Mouse (Mus musculus) CH12.LX (cell line): ENCODE measurements around the gene Hist2h3c1. TPM values are rescaled to one million over a fixed set of nuclear protein-coding genes. Genes with fewer than 3 reads are reported as not detected.
A peak's percentile ranks its signal among the peaks of the same experiment; 100 is the strongest.

Experiments
- DNase-seq: peaks from one replicate; pipeline ENCODE4 v3.0.0-alpha.2; 2013; ENCODE audit errors: extremely low read depth
- H3K27ac ChIP-seq: 2 replicates; pipeline ENCODE4 v1.5.1; 2012; ENCODE audit warnings: low read depth, mild to moderate bottlenecking, control low read depth, moderate library complexity; ENCODE audit not compliant: insufficient read depth
- H3K27me3 ChIP-seq: replicated peaks from 2 replicates; pipeline ENCODE3; 2012; ENCODE audit warnings: inconsistent platforms
- H3K36me3 ChIP-seq, 2 experiments: replicated peaks in 1 of 2; 2 replicates each; pipeline versions ENCODE3 to v1.6.1; 2012; ENCODE audit warnings: inconsistent platforms in 1 of 2, low read length in 1 of 2, mild to moderate bottlenecking in 1 of 2, mixed read lengths in 1 of 2, moderate library complexity in 1 of 2; ENCODE audit not compliant: control insufficient read depth in 1 of 2, insufficient read depth in 1 of 2
- H3K4me1 ChIP-seq, 2 experiments: 2 replicates each; pipeline ENCODE4 v1.6.1; 2012; ENCODE audit warnings: inconsistent platforms in 1 of 2, moderate library complexity in 1 of 2; ENCODE audit not compliant: insufficient read depth in 2 of 2, control insufficient read depth in 1 of 2
- H3K4me2 ChIP-seq: 2 replicates; pipeline ENCODE4 v1.6.1; 2012; ENCODE audit warnings: low read depth, mild to moderate bottlenecking, control low read depth; ENCODE audit not compliant: poor library complexity, insufficient read depth, severe bottlenecking
- H3K4me3 ChIP-seq, 3 experiments: fragments of 150-350 bp in 1 of 3; sonication (generic) in 1 of 3; replicated peaks in 1 of 3; 2 replicates each; pipeline versions ENCODE3 to v1.5.1; 2011 to 2012; ENCODE audit warnings: low read depth in 2 of 3, low read length in 2 of 3, mild to moderate bottlenecking in 2 of 3, moderate library complexity in 2 of 3, control low read depth in 1 of 3, improper control_type of control experiment in 1 of 3, inconsistent platforms in 1 of 3, mixed read lengths in 1 of 3; ENCODE audit not compliant: poor library complexity in 1 of 3
- H3K79me2 ChIP-seq: replicated peaks from 2 replicates; pipeline ENCODE4 v1.6.1; 2012; ENCODE audit warnings: mild to moderate bottlenecking, moderate library complexity; ENCODE audit not compliant: control insufficient read depth, poor library complexity, insufficient read depth, severe bottlenecking; ENCODE audit errors: extremely low read depth
- H3K9ac ChIP-seq: 2 replicates; pipeline ENCODE4 v1.6.1; 2012; ENCODE audit warnings: low read depth, mild to moderate bottlenecking, control low read depth, moderate library complexity; ENCODE audit not compliant: insufficient read depth
- H3K9me3 ChIP-seq: replicated peaks from 2 replicates; pipeline ENCODE3; 2012; ENCODE audit warnings: low read length, inconsistent platforms, mixed read lengths
- BHLHE40 ChIP-seq: IDR thresholded peaks from 2 replicates; pipeline ENCODE4 v1.6.1; 2011; ENCODE audit warnings: mild to moderate bottlenecking, low read depth, low read length, improper control_type of control experiment
- CHD2 ChIP-seq: IDR thresholded peaks from 2 replicates; pipeline ENCODE4 v1.6.1; 2011; ENCODE audit warnings: low read length, improper control_type of control experiment
- CTCF ChIP-seq, 2 experiments: IDR thresholded peaks in 1 of 2; conservative IDR thresholded peaks in 1 of 2; 2 replicates each; pipeline ENCODE4 v1.5.1; 2011 to 2012; ENCODE audit warnings: low read depth in 2 of 2, low read length in 2 of 2, improper control_type of control experiment in 1 of 2, inconsistent platforms in 1 of 2, mild to moderate bottlenecking in 1 of 2, moderate library complexity in 1 of 2
- ELF1 ChIP-seq: IDR thresholded peaks from 2 replicates; pipeline ENCODE4 v1.6.1; 2014; ENCODE audit warnings: low read depth, mild to moderate bottlenecking, inconsistent platforms, low read length, improper control_type of control experiment
- EP300 ChIP-seq: IDR thresholded peaks from 2 replicates; pipeline ENCODE4 v1.6.1; 2011; ENCODE audit warnings: low read length, improper control_type of control experiment
- ETS1 ChIP-seq: conservative IDR thresholded peaks from 2 replicates; pipeline ENCODE4 v1.6.1; 2012; ENCODE audit warnings: low read depth, mild to moderate bottlenecking, inconsistent platforms, low read length, improper control_type of control experiment, moderate library complexity
- GABPA ChIP-seq: IDR thresholded peaks from 2 replicates; pipeline ENCODE4 v1.6.1; 2012; ENCODE audit warnings: low read depth, low read length, improper control_type of control experiment, inconsistent platforms; ENCODE audit not compliant: insufficient replicate concordance
- HCFC1 ChIP-seq: IDR thresholded peaks from 2 replicates; pipeline ENCODE4 v1.6.1; 2012; ENCODE audit warnings: low read depth, mild to moderate bottlenecking, inconsistent platforms, low read length, improper control_type of control experiment
- KAT2A ChIP-seq: IDR thresholded peaks from 2 replicates; pipeline ENCODE4 v1.6.1; 2012; ENCODE audit warnings: low read length, improper control_type of control experiment, inconsistent platforms; ENCODE audit not compliant: insufficient replicate concordance
- MEF2A ChIP-seq: IDR thresholded peaks from 2 replicates; pipeline ENCODE4 v1.6.1; 2014; ENCODE audit warnings: low read depth, mild to moderate bottlenecking, inconsistent platforms, low read length, improper control_type of control experiment, borderline replicate concordance
- MXI1 ChIP-seq: IDR thresholded peaks from 2 replicates; pipeline ENCODE4 v1.6.1; 2011; ENCODE audit warnings: mild to moderate bottlenecking, low read depth, low read length, improper control_type of control experiment
- MYC ChIP-seq: IDR thresholded peaks from 2 replicates; pipeline ENCODE4 v1.6.1; 2011; ENCODE audit warnings: low read depth, mild to moderate bottlenecking, improper control_type of control experiment, low read length
- NELFE ChIP-seq: IDR thresholded peaks from 2 replicates; pipeline ENCODE4 v1.6.1; 2011; ENCODE audit warnings: low read depth, low read length, improper control_type of control experiment
- NRF1 ChIP-seq: IDR thresholded peaks from 2 replicates; pipeline ENCODE4 v1.6.1; 2014; ENCODE audit warnings: low read depth, mild to moderate bottlenecking, inconsistent platforms, low read length, improper control_type of control experiment, moderate library complexity
- POLR2A ChIP-seq: IDR thresholded peaks from 2 replicates; pipeline ENCODE4 v1.6.1; 2011; ENCODE audit warnings: low read depth, mild to moderate bottlenecking, improper control_type of control experiment, low read length
- POLR2AphosphoS2 ChIP-seq: IDR thresholded peaks from 2 replicates; pipeline ENCODE4 v1.6.1; 2011; ENCODE audit warnings: low read depth, low read length, improper control_type of control experiment
- RAD21 ChIP-seq: IDR thresholded peaks from 2 replicates; pipeline ENCODE4 v1.6.1; 2011; ENCODE audit warnings: low read depth, mild to moderate bottlenecking, low read length, improper control_type of control experiment, moderate library complexity
- RCOR1 ChIP-seq: conservative IDR thresholded peaks from 2 replicates; pipeline ENCODE4 v1.6.1; 2012; ENCODE audit warnings: low read depth, mild to moderate bottlenecking, inconsistent platforms, low read length, improper control_type of control experiment
- SIN3A ChIP-seq: IDR thresholded peaks from 2 replicates; pipeline ENCODE4 v1.6.1; 2012; ENCODE audit warnings: low read length, improper control_type of control experiment, inconsistent platforms
- TCF12 ChIP-seq: IDR thresholded peaks from 2 replicates; pipeline ENCODE4 v1.6.1; 2014; ENCODE audit warnings: low read depth, mild to moderate bottlenecking, inconsistent platforms, low read length, improper control_type of control experiment
- USF1 ChIP-seq: IDR thresholded peaks from 2 replicates; pipeline ENCODE4 v1.6.1; 2014; ENCODE audit warnings: low read depth, mild to moderate bottlenecking, inconsistent platforms, low read length, improper control_type of control experiment
- USF2 ChIP-seq: conservative IDR thresholded peaks from 2 replicates; pipeline ENCODE4 v1.6.1; 2011; ENCODE audit warnings: low read depth, low read length, improper control_type of control experiment
- ZC3H11A ChIP-seq: IDR thresholded peaks from 2 replicates; pipeline ENCODE4 v1.6.1; 2012; ENCODE audit warnings: low read depth, mild to moderate bottlenecking, inconsistent platforms, low read length, improper control_type of control experiment
- ZKSCAN1 ChIP-seq: IDR thresholded peaks from 2 replicates; pipeline ENCODE4 v1.6.1; 2012; ENCODE audit warnings: low read depth, inconsistent platforms, low read length, improper control_type of control experiment, borderline replicate concordance
- ZMIZ1 ChIP-seq: IDR thresholded peaks from 2 replicates; pipeline ENCODE4 v1.6.1; 2012; ENCODE audit warnings: low read depth, mild to moderate bottlenecking, inconsistent platforms, low read length, improper control_type of control experiment
- ZNF384 ChIP-seq: IDR thresholded peaks from 2 replicates; pipeline ENCODE4 v1.6.1; 2012; ENCODE audit warnings: low read depth, low read length, improper control_type of control experiment, inconsistent platforms
- dilution Hi-C: fragments of 300-500 bp; cut with MboI; formaldehyde crosslinking; loops from 2 replicates; pipeline ENCODE4 v1.14.3; 2020; ENCODE audit warnings: low sequenced_read_pairs; ENCODE audit not compliant: extremely low pct_unique_long_range_greater_than_20kb, extremely low pct_ligation_motif_present
- in situ Hi-C: fragments of 300-500 bp; cut with MboI; formaldehyde crosslinking; loops from 3 replicates; pipeline ENCODE4 v1.14.3; 2019; ENCODE audit warnings: low sequenced_read_pairs, low pct_ligation_motif_present, low pct_unique_long_range_greater_than_20kb, mixed read lengths
- polyA plus RNA-seq: library from polyadenylated mRNA; unstranded; fragments of >175 nt; gene quantifications from 2 replicates; pipeline ENCODE4 v1.2.1, GENCODE M21; 2012; ENCODE audit warnings: low read depth; ENCODE audit not compliant: insufficient read length
- total RNA-seq, 2 experiments: library from RNA; depleted of rRNA; stranded (reverse); fragments of 300-350 nt in 1 of 2; fragments of >200 nt in 1 of 2; gene quantifications; 2 replicates each; pipeline ENCODE4 v1.2.3; 2012 to 2014

The Hist2h3c1 gene
- total and polyA plus RNA-seq, 3 experiments = 0.33 to 1.4 (median 1.4) TPM

DNA sequence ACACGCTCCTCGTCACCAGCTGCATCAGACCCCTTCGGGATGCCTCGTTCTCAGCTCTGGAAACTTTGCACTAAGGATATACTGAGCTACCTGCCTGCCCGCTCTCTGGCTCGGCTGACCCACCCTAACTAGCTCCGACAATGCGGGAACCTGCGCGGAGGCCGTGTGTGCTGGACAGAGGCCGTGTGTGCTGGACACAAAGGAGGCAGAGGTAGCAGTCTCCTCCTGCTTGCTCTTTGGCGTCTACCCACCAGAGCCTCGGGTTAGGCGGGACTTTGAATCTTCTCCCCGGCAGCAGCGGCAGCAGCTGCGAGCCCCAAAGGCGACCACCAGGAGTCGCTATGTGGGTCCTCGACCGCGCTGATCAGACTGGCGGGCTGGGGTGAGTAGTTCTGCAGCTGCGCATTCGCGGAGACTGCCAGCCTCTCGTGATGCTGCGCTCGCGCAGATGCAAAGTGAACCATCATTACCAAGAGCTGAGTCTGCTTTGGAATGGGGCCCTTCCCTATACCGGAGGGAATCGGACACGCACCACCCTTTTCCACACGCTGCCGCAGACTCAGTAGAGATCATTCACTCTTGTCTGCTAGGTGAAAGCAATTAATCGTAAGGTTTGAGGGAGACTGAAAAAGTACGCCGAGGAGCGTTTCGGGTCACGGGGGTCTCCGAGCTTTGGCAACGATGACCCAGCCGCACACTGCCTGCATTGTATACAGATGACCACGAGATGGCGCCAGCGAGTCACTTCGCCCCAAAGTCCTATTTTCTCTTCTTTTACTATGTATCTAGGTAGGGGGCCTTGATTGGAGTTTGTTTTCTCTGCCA lies 31.5 kb downstream of the Hist2h3c1 start (continued):
- no peak for TF ChIP-seq USF1
- peak; percentile 73 to 84 for TF ChIP-seq CTCF (conservative IDR thresholded peaks at IDR 0.05 in 1 of 2, IDR thresholded peaks at IDR 0.05 in 1 of 2; ENCODE audit: low read depth in 2 of 2, low read length in 2 of 2)
- TF ChIP-seq HCFC1 = peak; percentile 36
- TF ChIP-seq CHD2 = peak; percentile 65
- peak; percentile 65 for TF ChIP-seq RAD21
- TF ChIP-seq KAT2A = 0 out of 2 replicates have a peak, but pooled peaks have one; percentile 32
- 0 out of 2 replicates have a peak, but pooled peaks have one; percentile 45 for TF ChIP-seq POLR2AphosphoS2
- TF ChIP-seq NRF1 = peak; percentile 92
- TF ChIP-seq MYC = peak; percentile 55; the same call in 1 of the 2 replicates
- peak; percentile 41; the same call in 1 of the 2 replicates for TF ChIP-seq ELF1
- TF ChIP-seq, all 38 proteins: peak for 23

DNA sequence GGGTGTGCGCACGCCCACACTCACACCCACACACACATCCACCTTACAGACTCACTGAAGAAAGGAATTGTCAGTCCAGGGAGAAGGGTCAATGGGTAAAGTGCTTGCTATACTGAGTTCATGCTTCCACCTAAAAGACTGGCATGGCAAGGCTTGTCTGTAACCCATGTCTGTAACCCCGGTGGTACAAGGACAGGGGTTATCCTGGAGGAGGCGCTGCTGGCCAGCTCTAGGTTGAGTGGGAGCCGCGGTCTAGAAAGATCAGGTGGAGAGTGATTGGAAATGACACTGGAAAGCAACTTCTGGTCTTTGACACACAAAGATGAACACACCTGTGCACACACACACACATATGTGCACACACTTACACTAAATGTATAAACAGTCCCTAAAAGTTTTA lies 34.2 kb downstream of the Hist2h3c1 start:
- no peaks in the 10 kb centered on the region for H3K36me3 ChIP-seq
- peaks cover 0 to 18% of the 10 kb centered on the region in 2 experiments; a peak in 2 of 4 replicates for H3K4me1 ChIP-seq
- no peak overlapping the region for H3K4me3 ChIP-seq
- no peak overlapping the region for H3K27ac ChIP-seq
- peaks cover 21% of the 10 kb centered on the region for H3K27me3 ChIP-seq
- H3K79me2 ChIP-seq = no peaks in the 10 kb centered on the region
- peaks cover 3% of the 10 kb centered on the region for H3K9me3 ChIP-seq
- TF ChIP-seq CTCF (conservative IDR thresholded peaks at IDR 0.05 in 1 of 2, IDR thresholded peaks at IDR 0.05 in 1 of 2; ENCODE audit: low read depth in 2 of 2, low read length in 2 of 2) (peak in 1 of 2 experiments; percentile 47; a peak in 2 of 4 replicates), USF2 (no peak), RAD21 (peak; percentile 42)
- TF ChIP-seq, all 38 proteins: peak for 2
- no peak overlapping the region for H3K9ac ChIP-seq
- dilution Hi-C loops = no loop called here
- no peak overlapping the region for H3K4me2 ChIP-seq
- in situ Hi-C loops = loop anchor here (5.0 to 25.0 kb wide), 3 partner anchors 54 to 257 kb away; partner anchors contain the start of gene Hfe2
- DNase-seq = no peak

DNA sequence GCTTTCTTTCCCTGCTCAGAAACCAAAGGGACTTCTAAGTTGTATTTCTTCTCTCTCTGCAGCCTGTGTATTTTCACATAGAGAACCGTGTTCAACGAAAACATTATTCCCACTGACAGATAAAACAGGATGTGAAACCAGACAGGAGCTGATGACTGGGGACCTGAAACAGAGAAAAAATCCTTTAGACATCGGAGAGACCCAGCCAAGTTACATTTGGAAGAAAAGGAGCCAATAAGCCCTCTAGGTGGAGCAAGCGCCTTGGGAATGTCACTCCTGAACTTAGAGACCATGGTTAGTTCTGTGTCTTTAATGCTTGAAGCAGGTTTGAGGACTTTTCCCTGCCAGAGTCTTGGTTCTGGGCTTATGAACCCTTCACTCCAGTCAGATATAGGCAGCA lies 38.0 kb downstream of the Hist2h3c1 start:
- H3K27ac ChIP-seq = no peak overlapping the region
- H3K4me3 ChIP-seq = no peak overlapping the region
- no peaks in the 10 kb centered on the region for H3K79me2 ChIP-seq
- dilution Hi-C loops = no loop called here
- peaks cover 25% of the 10 kb centered on the region for H3K27me3 ChIP-seq
- peak overlapping the region; percentile 30; the same call in 1 of the 2 replicates for H3K4me2 ChIP-seq
- H3K9me3 ChIP-seq = peaks cover 7% of the 10 kb centered on the region
- H3K36me3 ChIP-seq = no peaks in the 10 kb centered on the region
- H3K9ac ChIP-seq = no peak overlapping the region
- in situ Hi-C loops = loop anchor here (5.0 to 25.0 kb wide), 3 partner anchors 50 to 253 kb away; partner anchors contain the start of gene Hfe2
- peaks cover 0 to 6% of the 10 kb centered on the region in 2 experiments; a peak in 2 of 4 replicates for H3K4me1 ChIP-seq
- peak; percentile 45 for DNase-seq
- TF ChIP-seq ELF1 = no peak
- TF ChIP-seq EP300 = peak; percentile 67
- TF ChIP-seq NRF1 = no peak
- TF ChIP-seq GABPA = no peak
- TF ChIP-seq ZNF384 = 0 out of 2 replicates have a peak, but pooled peaks have one; percentile 12
- TF ChIP-seq MEF2A = no peak
- TF ChIP-seq HCFC1 = no peak
- TF ChIP-seq TCF12 = no peak
- TF ChIP-seq BHLHE40 = no peak
- TF ChIP-seq USF2 = no peak
- TF ChIP-seq MXI1 = no peak
- TF ChIP-seq USF1 = no peak
- TF ChIP-seq ZC3H11A = no peak
- TF ChIP-seq SIN3A = 0 out of 2 replicates have a peak, but pooled peaks have one; percentile 46
- no peak for TF ChIP-seq POLR2A
- TF ChIP-seq ZKSCAN1 = no peak
- TF ChIP-seq RCOR1 = no peak
- TF ChIP-seq ETS1 = no peak
- TF ChIP-seq CHD2 = no peak
- TF ChIP-seq RAD21 = peak; percentile 77
- no peak for TF ChIP-seq ZMIZ1
- TF ChIP-seq MYC = no peak
- no peak for TF ChIP-seq NELFE
